Comparison of ENCODE assay signal across 8 mouse cellular contexts in the genomic region with DNA sequence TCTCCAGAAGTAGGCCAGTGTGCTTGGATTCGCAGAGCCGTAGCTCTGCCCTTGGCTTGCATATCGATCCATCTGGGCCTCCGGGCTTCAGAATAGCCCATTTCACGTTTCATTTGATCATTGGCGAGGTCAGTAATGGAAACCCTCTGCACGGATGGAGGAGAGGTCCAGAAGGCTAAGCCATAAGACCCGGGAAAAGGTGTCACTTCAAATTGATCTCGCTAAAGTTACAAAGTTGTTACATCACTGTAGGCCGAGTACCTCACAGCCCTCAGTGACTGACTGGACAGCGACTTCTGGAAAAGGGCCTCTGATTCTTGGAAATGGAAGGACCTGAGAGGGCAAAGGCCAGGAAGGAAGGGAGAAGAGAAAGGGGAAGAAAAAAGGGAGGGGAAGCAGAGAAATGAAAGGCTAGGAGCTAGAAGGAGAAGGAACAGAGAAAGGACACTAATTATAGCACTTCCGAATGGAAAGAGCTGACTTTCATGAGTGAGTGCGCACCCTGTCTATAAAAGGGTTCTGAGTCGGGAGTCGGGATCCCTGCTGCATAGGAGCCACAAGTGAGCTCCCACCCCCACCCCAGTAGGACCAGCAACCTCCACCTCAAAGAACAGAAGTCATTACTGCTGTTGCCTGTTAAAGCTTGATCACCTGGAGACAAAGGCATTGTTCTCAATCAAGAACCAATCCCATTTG. TPM values are rescaled to one million over a fixed set of nuclear protein-coding genes. Genes with fewer than 3 reads are reported as not detected.
DNase-seq lines count a peak whose midpoint lies in the region; ATAC-seq and TF ChIP-seq lines count a peak whose summit lies in the region.

No protein-coding gene starts in this region.

- peak; percentile 88 for DNase-seq in kidney, adult 2 months
- DNase-seq in kidney, postnatal 14 days = no peak
- DNase-seq in cerebellum, postnatal 4 days (ENCODE audit: low spot score in 2 of 2) = no peak
- DNase-seq in kidney, adult 9 months = no peak

- peaks cover 10% of the 10 kb centered on the region; the same call in 1 of the 2 replicates for H3K4me1 ChIP-seq in kidney, adult 2 months (ENCODE audit: control insufficient read depth, insufficient read depth, low read length)
- peaks cover 54% of the 10 kb centered on the region for H3K4me1 ChIP-seq in bone marrow macrophage, adult 2 months (ENCODE audit: control insufficient read depth, insufficient read depth, low read length)
- peaks cover 33% of the 10 kb centered on the region for H3K4me1 ChIP-seq in hindbrain, embryonic 13.5 days (replicated peaks)
- peaks cover 30% of the 10 kb centered on the region for H3K4me1 ChIP-seq in midbrain, embryonic 13.5 days (replicated peaks)

- H3K27me3 ChIP-seq in kidney, adult 2 months (replicated peaks; ENCODE audit: control insufficient read depth, insufficient read depth, low read length) = no peaks in the 10 kb centered on the region
- peaks cover 22% of the 10 kb centered on the region for H3K27me3 ChIP-seq in hindbrain, embryonic 13.5 days
- peaks cover 23% of the 10 kb centered on the region for H3K27me3 ChIP-seq in midbrain, embryonic 13.5 days

- ATAC-seq in hindbrain, embryonic 13.5 days (ENCODE audit: low FRiP score) = no peak
- no peak; the same call in 1 of the 2 replicates for ATAC-seq in midbrain, embryonic 13.5 days
- ATAC-seq in inflammation-experienced regulatory T-cells, adult 6 months = no peak

- TF ChIP-seq CTCF in kidney, adult 2 months (conservative IDR thresholded peaks at IDR 0.05; ENCODE audit: insufficient read depth, insufficient read length, low read depth, low read length) = no peak
- no peak for TF ChIP-seq CTCF in bone marrow macrophage, adult 2 months (IDR thresholded peaks at IDR 0.05; ENCODE audit: low read depth, low read length)

- peak overlapping the region; percentile 52; the same call in 1 of the 2 replicates for H3K27ac ChIP-seq in kidney, adult 2 months (ENCODE audit: insufficient read depth, low read depth, low read length)
- H3K27ac ChIP-seq in bone marrow macrophage, adult 2 months (ENCODE audit: insufficient read depth, low read depth, low read length) = peak overlapping the region; percentile 94
- peak overlapping the region; percentile 93 for H3K27ac ChIP-seq in hindbrain, embryonic 13.5 days
- peak overlapping the region; percentile 90; the same call in 1 of the 2 replicates for H3K27ac ChIP-seq in midbrain, embryonic 13.5 days

- H3K4me3 ChIP-seq in kidney, adult 2 months (ENCODE audit: insufficient read depth, low read depth, low read length) = no peak overlapping the region
- H3K4me3 ChIP-seq in bone marrow macrophage, adult 2 months (ENCODE audit: insufficient read depth, low read length) = peak overlapping the region; percentile 88
- H3K4me3 ChIP-seq in hindbrain, embryonic 13.5 days = peak overlapping the region; percentile 89
- peak overlapping the region; percentile 65 for H3K4me3 ChIP-seq in midbrain, embryonic 13.5 days (replicated peaks)

- no peaks in the 10 kb centered on the region for H3K36me3 ChIP-seq in kidney, adult 2 months (ENCODE audit: control insufficient read depth, insufficient read depth, low read length)
- H3K36me3 ChIP-seq in hindbrain, embryonic 13.5 days = no peaks in the 10 kb centered on the region
- H3K36me3 ChIP-seq in midbrain, embryonic 13.5 days = no peaks in the 10 kb centered on the region

- H3K4me2 ChIP-seq in hindbrain, embryonic 13.5 days = peak overlapping the region; percentile 81
- H3K4me2 ChIP-seq in midbrain, embryonic 13.5 days (replicated peaks) = peak overlapping the region; percentile 63

- WGBS in kidney, adult 2 months = 31% methylated on average over 15 of the region's 15 CpGs
- 20% methylated on average over 15 of the region's 15 CpGs for WGBS in hindbrain, embryonic 13.5 days
- WGBS in midbrain, embryonic 13.5 days = 19% methylated on average over 15 of the region's 15 CpGs

- no peak for TF ChIP-seq POLR2A in kidney, adult 2 months (IDR thresholded peaks at IDR 0.05; ENCODE audit: low read depth, low read length)
- no peak for TF ChIP-seq POLR2A in bone marrow macrophage, adult 2 months (IDR thresholded peaks at IDR 0.05; ENCODE audit: borderline replicate concordance, low read depth, low read length)

- H3K9me3 ChIP-seq in hindbrain, embryonic 13.5 days = no peaks in the 10 kb centered on the region
- no peaks in the 10 kb centered on the region for H3K9me3 ChIP-seq in midbrain, embryonic 13.5 days

- H3K9ac ChIP-seq in hindbrain, embryonic 13.5 days = peak overlapping the region; percentile 87
- H3K9ac ChIP-seq in midbrain, embryonic 13.5 days (replicated peaks) = peak overlapping the region; percentile 84

RNA-seq across cellular contexts. Expression of a gene that starts 3.5 kb away (rescaled TPM):
- 2.3 and 2.9 TPM in 2 replicates for polyA plus RNA-seq in kidney, adult 2 months (2012; rRNA removed)
- 17.9 and 19.7 TPM in 2 replicates for polyA plus RNA-seq in bone marrow macrophage, adult 2 months (2012; ENCODE audit: insufficient read depth, insufficient read length, missing spikeins)
- polyA plus RNA-seq in hindbrain, embryonic 13.5 days (2015; fragmentation: Nextera tagmentation; extraction: Ambion mirVana) = 17.3 and 18.2 TPM in 2 replicates
- 12.1 and 12.6 TPM in 2 replicates for polyA plus RNA-seq in midbrain, embryonic 13.5 days (2015; fragmentation: Nextera tagmentation; extraction: Ambion mirVana)
- 10 to 100 TPM; 18.8 to 20.6 (median 20.2) TPM for polyA plus RNA-seq in inflammation-experienced regulatory T-cells, adult 6 months (2017; shearing (Covaris generic))
